25 mouse cellular contexts compared by ENCODE assay signal in the genomic region with DNA sequence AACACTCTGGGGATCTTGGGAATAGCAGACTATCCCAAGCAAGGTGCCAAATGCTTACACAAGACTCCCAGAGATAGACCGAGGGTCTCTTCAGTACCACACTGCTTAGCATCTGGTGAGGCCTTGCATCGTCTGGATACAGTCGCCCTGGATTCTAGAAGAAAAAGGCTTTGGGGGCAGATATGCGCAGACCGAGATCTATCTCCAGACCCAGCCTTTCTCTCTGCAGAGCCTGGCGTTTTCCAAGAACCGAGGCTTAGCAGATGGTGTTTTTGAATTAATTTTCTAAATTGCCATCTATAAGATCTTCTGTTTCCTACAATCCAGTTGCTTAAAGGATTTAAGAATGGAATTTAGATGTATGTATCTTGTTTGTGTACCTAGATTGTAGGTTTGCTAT.
DNase-seq lines count a peak whose midpoint lies in the region; ATAC-seq lines count a peak whose summit lies in the region.
"Had no signal": no experiment of that assay in that cellular context is flagged by ENCODE, and none has a peak within 500 bp of the region (broad histone marks: within the 10 kb centered on the region; RNA-seq: fewer than 3 reads in every experiment).

No protein-coding gene starts in this region.

- peak overlapping the region; percentile 27 for H3K27ac ChIP-seq in forebrain, embryonic 15.5 days (replicated peaks)
- no peak overlapping the region for H3K27ac ChIP-seq in forebrain, embryonic 11.5 days (ENCODE audit: low read depth, low read length)
- H3K27ac ChIP-seq: gastrocnemius, adult 2 months; heart, adult 2 months; heart, embryonic 10.5 days; hindbrain, embryonic 12.5 days; hindbrain, embryonic 15.5 days had no signal

- 70% methylated on average over 7 of the region's 7 CpGs for WGBS in forebrain, embryonic 15.5 days
- 88% methylated on average over 7 of the region's 7 CpGs for WGBS in forebrain, embryonic 11.5 days

- no peaks in the 10 kb centered on the region for H3K36me3 ChIP-seq in forebrain, embryonic 15.5 days
- H3K36me3 ChIP-seq in forebrain, embryonic 11.5 days (ENCODE audit: control insufficient read depth, insufficient read depth, low read length), result no peaks in the 10 kb centered on the region
- H3K36me3 ChIP-seq: G1E; heart, embryonic 10.5 days; hindbrain, embryonic 12.5 days; hindbrain, embryonic 15.5 days had no signal

- no peak overlapping the region for H3K4me3 ChIP-seq in forebrain, embryonic 15.5 days
- no peak overlapping the region for H3K4me3 ChIP-seq in forebrain, embryonic 11.5 days (ENCODE audit: low read depth, low read length)
- H3K4me3 ChIP-seq: gastrocnemius, adult 2 months; heart, adult 2 months; heart, embryonic 10.5 days; hindbrain, embryonic 12.5 days; hindbrain, embryonic 15.5 days had no signal

- H3K27me3 ChIP-seq in forebrain, embryonic 15.5 days, result no peaks in the 10 kb centered on the region
- H3K27me3 ChIP-seq in forebrain, embryonic 11.5 days (ENCODE audit: control insufficient read depth, insufficient read depth, low read length), result peaks cover 7% of the 10 kb centered on the region; the same call in 1 of the 2 replicates
- H3K27me3 ChIP-seq: CH12.LX; hindbrain, embryonic 12.5 days; hindbrain, embryonic 15.5 days; Patski had no signal

- 0 out of 2 replicates have a peak, but pooled peaks have one; percentile 32 for ATAC-seq in forebrain, embryonic 15.5 days (replicated peaks)
- ATAC-seq in forebrain, embryonic 11.5 days (replicated peaks; ENCODE audit: low FRiP score), result no peak
- ATAC-seq in frontal cortex, adult (ENCODE audit: low TSS enrichment), result peak; percentile 77
- ATAC-seq: intestine, postnatal 0 days; Patski had no signal

- H3K9me3 ChIP-seq in forebrain, embryonic 15.5 days, result no peaks in the 10 kb centered on the region
- H3K9me3 ChIP-seq in forebrain, embryonic 11.5 days (ENCODE audit: control insufficient read depth, low read length), result no peaks in the 10 kb centered on the region
- H3K9me3 ChIP-seq: G1E; heart, embryonic 10.5 days; hindbrain, embryonic 12.5 days; hindbrain, embryonic 15.5 days had no signal

- H3K4me1 ChIP-seq in forebrain, embryonic 15.5 days, result peaks cover 44% of the 10 kb centered on the region
- H3K4me1 ChIP-seq in forebrain, embryonic 11.5 days (replicated peaks; ENCODE audit: control insufficient read depth, insufficient read depth, low read length), result peaks cover 12% of the 10 kb centered on the region; the same call in 1 of the 2 replicates

- H3K4me2 ChIP-seq in forebrain, embryonic 15.5 days (replicated peaks), result no peak overlapping the region
- H3K4me2 ChIP-seq in forebrain, embryonic 11.5 days (ENCODE audit: low read depth, low read length, severe bottlenecking), result no peak overlapping the region
- H3K4me2 ChIP-seq: hindbrain, embryonic 12.5 days; hindbrain, embryonic 15.5 days had no signal

- no peak for DNase-seq in forebrain, embryonic 11.5 days (ENCODE audit: low spot score)
- no peak for DNase-seq in frontal cortex, postnatal 25 days (ENCODE audit: low spot score in 2 of 2)
- DNase-seq in right cerebral cortex, postnatal 10 days (ENCODE audit: low spot score in 2 of 2), result peak; percentile 32 to 43
- no peak for DNase-seq in right cerebral cortex, postnatal 25 days
- DNase-seq in telencephalon, adult 2 months (ENCODE audit: low read depth, low spot score), result peak; percentile 58
- DNase-seq in spleen, postnatal 4 days (ENCODE audit: low spot score in 2 of 2), result no peak
- DNase-seq: adrenal gland, postnatal 10 days; adrenal gland, postnatal 36 days; B cell, adult 2 months; cerebellum, adult 11-12 months; cerebellum, adult 8-10 months; cerebellum, postnatal 10 days; cerebellum, postnatal 36 days; gastrocnemius, adult 2 months; gastrocnemius, postnatal 14 days; heart, adult 2 months had no signal

- H3K9ac ChIP-seq in forebrain, embryonic 15.5 days (replicated peaks), result no peak overlapping the region
- H3K9ac ChIP-seq in forebrain, embryonic 11.5 days (ENCODE audit: low read length), result no peak overlapping the region
- H3K9ac ChIP-seq: hindbrain, embryonic 12.5 days; hindbrain, embryonic 15.5 days had no signal

Comparison
In these comparisons a context has a peak if more than half of its experiments do, and no peak if none do; other contexts are left out.
1. DNase-seq: peak in right cerebral cortex, postnatal 10 days (2 of 2) and telencephalon, adult 2 months (single experiment); none in forebrain, embryonic 11.5 days (single experiment), frontal cortex, postnatal 25 days (0 of 2), right cerebral cortex, postnatal 25 days (single experiment) and spleen, postnatal 4 days (0 of 2).